Mouse (Mus musculus): Measurements from ENCODE around the gene Zfp229.

DNA sequence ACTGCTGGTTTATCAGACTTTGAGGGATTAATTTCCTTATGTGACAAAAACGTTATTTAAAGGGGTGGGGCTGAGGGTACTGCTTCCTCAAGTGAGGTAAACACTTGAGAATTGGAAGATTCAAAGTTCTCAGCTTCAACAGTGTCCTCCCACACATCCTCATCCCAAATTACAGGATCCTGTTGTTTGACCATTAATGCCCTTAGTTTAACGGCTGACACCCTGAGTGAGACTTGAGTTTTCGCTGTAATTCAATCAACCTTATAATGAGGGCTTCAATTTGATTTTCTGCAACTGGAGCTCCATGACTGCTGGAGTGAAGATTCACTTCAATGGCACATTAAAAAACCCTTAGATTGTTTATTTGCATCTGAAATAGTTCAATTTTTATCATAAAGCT, 37.3 kb upstream of the Zfp229 start:
- no peak for TF ChIP-seq FLI1 (IDR thresholded peaks at IDR 0.05; ENCODE audit: low read length)
- TF ChIP-seq GATA1 (IDR thresholded peaks at IDR 0.05; ENCODE audit: borderline replicate concordance, low read length), result no peak
